Mouse (Mus musculus) lung, adult 2 months (tissue): ENCODE results near the gene Acox3.

Source experiments
- CTCF ChIP-seq: fragments of 200-500 bp; IDR thresholded peaks from 2 replicates; pipeline ENCODE4 v1.5.1; 2011; ENCODE audit warnings: mild to moderate bottlenecking, low read length, control low read depth; ENCODE audit not compliant: insufficient read depth
- POLR2A ChIP-seq: fragments of 200-500 bp; IDR thresholded peaks from 2 replicates; pipeline ENCODE4 v1.6.1; 2011; ENCODE audit warnings: low read depth, mild to moderate bottlenecking, control low read depth, low read length, borderline replicate concordance; ENCODE audit errors: extremely low read depth

- TF ChIP-seq POLR2A (no peak), CTCF (no peak)
These were observed 26.5 kb downstream of the Acox3 start for GRCm38 (mm10) chr5:35609381-35609780.
